Mouse (Mus musculus) C2C12 (cell line): Measurements from ENCODE around the gene 4930432M17Rik.

Experiments used
- CEBPB ChIP-seq: IDR thresholded peaks from one replicate; pipeline ENCODE4 v1.6.1; 2011; ENCODE audit warnings: low read depth, mild to moderate bottlenecking, control low read depth, moderate library complexity
- CTCF ChIP-seq: IDR thresholded peaks from one replicate; pipeline ENCODE4 v1.5.1; 2011; ENCODE audit not compliant: control insufficient read depth, insufficient read depth, insufficient read length
- FOSL1 ChIP-seq: IDR thresholded peaks from one replicate; pipeline ENCODE4 v1.8.0; 2011; ENCODE audit warnings: mild to moderate bottlenecking, low read length; ENCODE audit not compliant: poor library complexity, insufficient read depth, severe bottlenecking
- MYOD1 ChIP-seq: IDR thresholded peaks from one replicate; pipeline ENCODE4 v1.6.1; 2011; ENCODE audit warnings: low read depth; ENCODE audit not compliant: control insufficient read depth, insufficient read length
- MYOG ChIP-seq: IDR thresholded peaks from one replicate; pipeline ENCODE4 v1.6.1; 2011; ENCODE audit not compliant: control insufficient read depth, insufficient read length; ENCODE audit errors: extremely low read depth
- USF1 ChIP-seq: IDR thresholded peaks from one replicate; pipeline ENCODE4 v1.6.1; 2011; ENCODE audit warnings: low read depth, mild to moderate bottlenecking, control low read depth, moderate library complexity

DNA sequence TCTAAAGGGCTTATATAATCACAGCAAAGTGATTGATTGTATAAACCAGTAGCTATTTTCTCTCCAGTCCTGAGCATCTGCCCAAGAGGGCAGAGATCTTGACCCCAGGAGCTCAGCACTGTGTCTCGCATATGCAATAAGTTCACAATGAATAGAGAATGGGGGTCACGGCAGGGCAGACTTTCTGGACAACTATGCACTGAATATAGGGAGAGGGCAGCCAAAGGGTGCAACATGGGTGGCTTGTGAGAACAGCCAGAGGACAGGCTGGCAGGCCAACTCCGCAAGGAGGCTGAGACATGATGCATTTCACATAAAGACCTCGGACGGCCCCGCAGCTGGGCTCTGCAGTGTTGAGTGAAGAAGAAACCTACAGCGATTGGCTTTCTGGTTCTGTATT is 25.1 kb upstream of the 4930432M17Rik start:
- TF ChIP-seq MYOD1, result no peak
- no peak for TF ChIP-seq CTCF
- no peak for TF ChIP-seq USF1
- TF ChIP-seq MYOG, result no peak
- TF ChIP-seq CEBPB, result no peak
- TF ChIP-seq FOSL1, result no peak
